In genomic region chr6:147794351-147794750, GRCm38 (mm10) we compare ENCODE assay signal across 26 mouse cellular contexts.
DNase-seq lines count a peak whose midpoint lies in the region; ATAC-seq lines count a peak whose summit lies in the region.
"Had no signal": no experiment of that assay in that cellular context is flagged by ENCODE, and none has a peak within 500 bp of the region (broad histone marks: within the 10 kb centered on the region; RNA-seq: fewer than 3 reads in every experiment).

No protein-coding gene starts in this region.

- peak; percentile 3 for DNase-seq in Muller cell, postnatal 12 days (ENCODE audit: inconsistent ontology term)
- DNase-seq in hindlimb bud, embryonic 11.5 days (ENCODE audit: extremely low spot score, low read depth, low spot score): peak; percentile 1
- DNase-seq in lung, postnatal 10 days: no peak
- DNase-seq: adrenal gland, adult 8-10 months; adrenal gland, postnatal 25 days; B cell, adult 2 months; cerebellum, adult 11-12 months; cerebellum, adult 8-10 months; embryo, embryonic 11 days; forebrain, postnatal 0 days; gastrocnemius, postnatal 10 days; gastrocnemius, postnatal 36 days; heart, adult 2 months had no signal

- WGBS in intestine, embryonic 15.5 days: 69% methylated on average over 4 of the region's 4 CpGs

- no peak overlapping the region for H3K9ac ChIP-seq in intestine, embryonic 15.5 days
- H3K9ac ChIP-seq: embryonic facial prominence, embryonic 15.5 days; forebrain, postnatal 0 days; heart, embryonic 13.5 days; hindbrain, embryonic 12.5 days; hindbrain, embryonic 15.5 days had no signal

- 0 out of 2 replicates have a peak, but pooled peaks cover 3% of the 10 kb centered on the region for H3K9me3 ChIP-seq in megakaryocyte, embryonic 14.5 days
- H3K9me3 ChIP-seq in intestine, embryonic 15.5 days: no peaks in the 10 kb centered on the region
- H3K9me3 ChIP-seq: embryonic facial prominence, embryonic 15.5 days; G1E; heart, embryonic 10.5 days; heart, embryonic 13.5 days; hindbrain, embryonic 12.5 days; hindbrain, embryonic 15.5 days had no signal

- peak overlapping the region; percentile 38 for H3K4me3 ChIP-seq in megakaryocyte, embryonic 14.5 days (replicated peaks)
- no peak overlapping the region for H3K4me3 ChIP-seq in intestine, embryonic 15.5 days (replicated peaks)
- H3K4me3 ChIP-seq: embryonic facial prominence, embryonic 15.5 days; heart, adult 2 months; heart, embryonic 10.5 days; heart, embryonic 13.5 days; hindbrain, embryonic 12.5 days; hindbrain, embryonic 15.5 days had no signal

- ATAC-seq in megakaryocyte, adult 5-6 weeks (ENCODE audit: poor library complexity, severe bottlenecking): no peak
- ATAC-seq in intestine, embryonic 15.5 days: no peak
- ATAC-seq: activated CD4-positive, CD25-positive, alpha-beta regulatory T cell, adult 4 months; forebrain, embryonic 14.5 days; forebrain, postnatal 0 days; intestine, embryonic 16.5 days had no signal

- H3K27me3 ChIP-seq in megakaryocyte, embryonic 14.5 days (replicated peaks): peaks cover 8% of the 10 kb centered on the region
- no peaks in the 10 kb centered on the region for H3K27me3 ChIP-seq in intestine, embryonic 15.5 days (replicated peaks)
- H3K27me3 ChIP-seq: CH12.LX; heart, embryonic 13.5 days; hindbrain, embryonic 12.5 days; hindbrain, embryonic 15.5 days had no signal

- peaks cover 44% of the 10 kb centered on the region for H3K4me1 ChIP-seq in megakaryocyte, embryonic 14.5 days
- no peaks in the 10 kb centered on the region for H3K4me1 ChIP-seq in intestine, embryonic 15.5 days (replicated peaks)
- H3K4me1 ChIP-seq: heart, embryonic 10.5 days; hindbrain, embryonic 12.5 days; hindbrain, embryonic 15.5 days had no signal

- no peak overlapping the region for H3K27ac ChIP-seq in intestine, embryonic 15.5 days
- H3K27ac ChIP-seq: embryonic facial prominence, embryonic 15.5 days; heart, adult 2 months; heart, embryonic 10.5 days; heart, embryonic 13.5 days; hindbrain, embryonic 12.5 days; hindbrain, embryonic 15.5 days had no signal

- no peak overlapping the region for H3K4me2 ChIP-seq in intestine, embryonic 15.5 days (replicated peaks)
- H3K4me2 ChIP-seq: embryonic facial prominence, embryonic 15.5 days; heart, embryonic 13.5 days; hindbrain, embryonic 12.5 days; hindbrain, embryonic 15.5 days had no signal

- no peaks in the 10 kb centered on the region for H3K36me3 ChIP-seq in megakaryocyte, embryonic 14.5 days (replicated peaks; ENCODE audit: low read length)
- no peaks in the 10 kb centered on the region for H3K36me3 ChIP-seq in intestine, embryonic 15.5 days
- H3K36me3 ChIP-seq: embryonic facial prominence, embryonic 15.5 days; G1E; heart, embryonic 10.5 days; heart, embryonic 13.5 days; hindbrain, embryonic 12.5 days; hindbrain, embryonic 15.5 days had no signal
